10 mouse cellular contexts compared by ENCODE assay signal in the genomic region with DNA sequence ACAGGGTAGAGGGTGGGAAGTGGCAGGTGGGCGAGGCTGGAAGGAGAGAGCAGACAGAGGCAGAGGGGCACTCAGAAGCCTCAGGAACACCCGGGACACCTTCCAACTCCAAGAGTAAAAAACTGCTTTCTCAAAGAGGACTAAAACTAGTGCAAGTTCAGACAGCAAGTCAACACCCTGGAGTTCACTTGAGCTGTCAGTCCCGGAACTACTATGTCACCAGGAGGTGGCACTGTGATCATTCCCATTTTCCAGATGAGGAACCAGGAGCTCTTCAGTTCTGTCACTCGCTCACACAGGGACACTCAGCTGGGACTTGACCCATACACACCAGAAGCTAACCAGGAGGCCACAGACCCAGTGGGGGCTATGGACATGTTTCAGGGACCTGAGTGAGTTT. TPM values are rescaled to one million over a fixed set of nuclear protein-coding genes. Genes with fewer than 3 reads are reported as not detected.
A peak's percentile ranks its signal among the peaks of the same experiment; 100 is the strongest.
DNase-seq lines count a peak whose midpoint lies in the region; ATAC-seq and TF ChIP-seq lines count a peak whose summit lies in the region.
"Had no signal": no experiment of that assay in that cellular context is flagged by ENCODE, and none has a peak within 500 bp of the region (broad histone marks: within the 10 kb centered on the region; RNA-seq: fewer than 3 reads in every experiment).

No protein-coding gene starts in this region.

- H3K36me3 ChIP-seq in CH12.LX (replicated peaks in 1 of 2; ENCODE audit: control insufficient read depth in 1 of 2, insufficient read depth in 1 of 2, low read length in 1 of 2) (no peaks in the 10 kb centered on the region), MEL (ENCODE audit: control insufficient read depth in 1 of 2, insufficient read depth in 2 of 2, low read length in 2 of 2) (peaks cover 0 to 24% of the 10 kb centered on the region in 2 experiments; a peak in 2 of 4 replicates)
- H3K36me3 ChIP-seq in liver, embryonic 12.5 days: peaks cover 10% of the 10 kb centered on the region; the same call in 1 of the 2 replicates
- H3K36me3 ChIP-seq: stomach, embryonic 15.5 days had no signal

- TF ChIP-seq EP300 in CH12.LX (IDR thresholded peaks at IDR 0.05; ENCODE audit: low read length) (no peak), MEL (IDR thresholded peaks at IDR 0.05; ENCODE audit: low read depth in 1 of 2, low read length in 2 of 2) (no peak)

- H3K4me1 ChIP-seq in CH12.LX (ENCODE audit: control insufficient read depth in 1 of 2, insufficient read depth in 2 of 2) (peaks cover 12 to 23% of the 10 kb centered on the region in 2 experiments), MEL (ENCODE audit: control insufficient read depth in 1 of 2, insufficient read depth in 2 of 2, low read length in 2 of 2) (peaks cover 12 to 31% of the 10 kb centered on the region in 2 experiments; a peak in 3 of 4 replicates)
- peaks cover 73% of the 10 kb centered on the region for H3K4me1 ChIP-seq in liver, embryonic 12.5 days

- no peak overlapping the region for H3K4me2 ChIP-seq in CH12.LX (ENCODE audit: insufficient read depth, low read depth, poor library complexity, severe bottlenecking)
- no peak overlapping the region for H3K4me2 ChIP-seq in liver, embryonic 12.5 days
- H3K4me2 ChIP-seq: stomach, embryonic 15.5 days had no signal

- no peak overlapping the region for H3K4me3 ChIP-seq in CH12.LX (replicated peaks in 1 of 3; ENCODE audit: low read depth in 2 of 3, low read length in 2 of 3, poor library complexity in 1 of 3)
- H3K4me3 ChIP-seq in MEL (ENCODE audit: control insufficient read depth in 1 of 2, insufficient read depth in 1 of 2, low read depth in 2 of 2, low read length in 2 of 2): no peak overlapping the region
- no peak overlapping the region for H3K4me3 ChIP-seq in liver, embryonic 12.5 days
- H3K4me3 ChIP-seq: stomach, embryonic 15.5 days had no signal

- no peak for TF ChIP-seq POLR2A in CH12.LX (IDR thresholded peaks at IDR 0.05; ENCODE audit: low read depth, low read length)
- no peak for TF ChIP-seq POLR2A in MEL (IDR thresholded peaks at IDR 0.05; ENCODE audit: control insufficient read depth in 1 of 2, insufficient read depth in 1 of 2, low read depth in 1 of 2, low read length in 2 of 2, poor library complexity in 1 of 2)

- ATAC-seq in liver, embryonic 12.5 days: no peak

- dilution Hi-C loops in CH12.LX (cut with MboI; ENCODE audit: extremely low pct_ligation_motif_present, extremely low pct_unique_long_range_greater_than_20kb, low sequenced_read_pairs): no loop called here

- WGBS in liver, embryonic 12.5 days (ENCODE audit: insufficient replicate concordance): 51% methylated on average over 4 of the region's 4 CpGs

- H3K27me3 ChIP-seq in CH12.LX (replicated peaks) (no peaks in the 10 kb centered on the region), MEL (ENCODE audit: control insufficient read depth in 1 of 2, insufficient read depth in 2 of 2, low read length in 2 of 2) (no peaks in the 10 kb centered on the region)
- H3K27me3 ChIP-seq in liver, embryonic 12.5 days (replicated peaks): no peaks in the 10 kb centered on the region
- H3K27me3 ChIP-seq: stomach, embryonic 15.5 days had no signal

- intact Hi-C loops in left cerebral cortex, postnatal 14 days (cut with DNase I): no loop called here

- TF ChIP-seq CTCF in CH12.LX (conservative IDR thresholded peaks at IDR 0.05 in 1 of 2, IDR thresholded peaks at IDR 0.05 in 1 of 2; ENCODE audit: low read depth in 2 of 2, low read length in 2 of 2) (peak in 1 of 2 experiments; percentile 80; a peak in 2 of 4 replicates), MEL (IDR thresholded peaks at IDR 0.05 in 2 of 3, conservative IDR thresholded peaks at IDR 0.05 in 1 of 3; ENCODE audit: control insufficient read depth in 1 of 3, insufficient read depth in 1 of 3, low read depth in 2 of 3, low read length in 3 of 3, poor library complexity in 1 of 3, severe bottlenecking in 1 of 3) (peak; percentile 36 to 62 (median 46))

- H3K79me2 ChIP-seq in CH12.LX (replicated peaks; ENCODE audit: control insufficient read depth, extremely low read depth, insufficient read depth, poor library complexity, severe bottlenecking): no peaks in the 10 kb centered on the region
- peaks cover 4% of the 10 kb centered on the region for H3K79me2 ChIP-seq in MEL (ENCODE audit: control insufficient read depth, insufficient read depth, low read length, poor library complexity)

- in situ Hi-C loops in CH12.LX (cut with MboI; ENCODE audit: low pct_ligation_motif_present, low pct_unique_long_range_greater_than_20kb, low sequenced_read_pairs): no loop called here

- TF ChIP-seq RAD21 in CH12.LX (IDR thresholded peaks at IDR 0.05; ENCODE audit: low read depth, low read length): peak; percentile 77
- TF ChIP-seq RAD21 in MEL (IDR thresholded peaks at IDR 0.05; ENCODE audit: low read depth, low read length): peak; percentile 50

- H3K9me3 ChIP-seq in CH12.LX (replicated peaks; ENCODE audit: low read length) (peaks cover 4% of the 10 kb centered on the region), MEL (replicated peaks; ENCODE audit: insufficient read depth, low read length) (no peaks in the 10 kb centered on the region)
- H3K9me3 ChIP-seq in liver, embryonic 12.5 days (replicated peaks): no peaks in the 10 kb centered on the region
- H3K9me3 ChIP-seq: stomach, embryonic 15.5 days had no signal

- H3K27ac ChIP-seq in CH12.LX (ENCODE audit: insufficient read depth, low read depth): no peak overlapping the region
- no peak overlapping the region for H3K27ac ChIP-seq in MEL (ENCODE audit: control insufficient read depth, low read depth, low read length)
- H3K27ac ChIP-seq in liver, embryonic 12.5 days: peak overlapping the region; percentile 100; the same call in 1 of the 2 replicates
- H3K27ac ChIP-seq: stomach, embryonic 15.5 days had no signal

- H3K9ac ChIP-seq in CH12.LX (ENCODE audit: insufficient read depth, low read depth) (no peak overlapping the region), MEL (ENCODE audit: control insufficient read depth, low read depth, low read length, poor library complexity, severe bottlenecking) (no peak overlapping the region)
- peak overlapping the region; percentile 10; the same call in 1 of the 2 replicates for H3K9ac ChIP-seq in liver, embryonic 12.5 days
- H3K9ac ChIP-seq: stomach, embryonic 15.5 days had no signal

- DNase-seq in heart, postnatal 4 days: peak; percentile 24
- DNase-seq in heart, adult 11 months: no peak
- DNase-seq in CH12.LX (ENCODE audit: extremely low read depth): no peak
- peak; percentile 40 for DNase-seq in MEL (ENCODE audit: low read depth, low spot score)
- no peak for DNase-seq in gastrocnemius, adult 18-20 months (ENCODE audit: low spot score)
- DNase-seq in left cerebral cortex, postnatal 14 days (ENCODE audit: low spot score in 2 of 2): no peak

TF ChIP-seq in CH12.LX, 34 proteins besides CTCF, POLR2A, EP300 and RAD21:
- peak; percentile 51; the same call in 1 of the 2 replicates for TF ChIP-seq IRF4 (IDR thresholded peaks at IDR 0.05; ENCODE audit: low read depth, low read length)
- peak; percentile 57 for TF ChIP-seq ZC3H11A (IDR thresholded peaks at IDR 0.05; ENCODE audit: low read depth, low read length)
- no peak for TF ChIP-seq SIN3A (IDR thresholded peaks at IDR 0.05; ENCODE audit: low read length)
- no peak for TF ChIP-seq TBP (conservative IDR thresholded peaks at IDR 0.05; ENCODE audit: low read depth, low read length)
- TF ChIP-seq NELFE (IDR thresholded peaks at IDR 0.05; ENCODE audit: low read depth, low read length): no peak
- peak; percentile 40; the same call in 1 of the 2 replicates for TF ChIP-seq ELF1 (IDR thresholded peaks at IDR 0.05; ENCODE audit: low read depth, low read length)
- no peak for TF ChIP-seq ZNF384 (IDR thresholded peaks at IDR 0.05; ENCODE audit: low read depth, low read length)
- peak; percentile 91 for TF ChIP-seq SMC3 (IDR thresholded peaks at IDR 0.05; ENCODE audit: low read depth, low read length)
TF ChIP-seq in CH12.LX: peak in this region for 4.

TF ChIP-seq in MEL, 35 proteins besides CTCF, POLR2A, EP300 and RAD21:
- TF ChIP-seq ZC3H11A (IDR thresholded peaks at IDR 0.05; ENCODE audit: low read depth, low read length): peak; percentile 64
- TF ChIP-seq SMC3 (IDR thresholded peaks at IDR 0.05; ENCODE audit: low read depth, low read length): peak; percentile 65
- TF ChIP-seq JUND (IDR thresholded peaks at IDR 0.05; ENCODE audit: low read depth, low read length): no peak

RNA-seq across cellular contexts. Expression of gene 4930404H24Rik, which starts 6.6 kb away (rescaled TPM):
- not detected for total RNA-seq in heart, postnatal 4 days (2021)
- not detected in 2 replicates for total RNA-seq in CH12.LX (2012; rRNA removed)
- total RNA-seq in CH12.LX (2014; rRNA removed): not detected in 2 replicates
- polyA plus RNA-seq in CH12.LX (2012; ENCODE audit: insufficient read length, low read depth): not detected in 2 replicates
- total RNA-seq in MEL (2012; rRNA removed): not detected in 2 replicates
- polyA plus RNA-seq in MEL (2012; ENCODE audit: insufficient read depth in 1 of 2, insufficient read length in 2 of 2, low read depth in 1 of 2, low replicate concordance in 2 of 2, missing spikeins in 1 of 2): under 1 TPM in 1 of 2 experiments, not detected in 1; 0.24 TPM
- not detected in 2 replicates for polyA plus RNA-seq in liver, embryonic 12.5 days (2016; fragmentation: Nextera tagmentation; extraction: Ambion mirVana)
- not detected for total RNA-seq in gastrocnemius, adult 18-20 months (2021)
- 1 to 10 TPM in 1 of 2 experiments, not detected in 1; 1.4 TPM for total RNA-seq in left cerebral cortex, postnatal 14 days (2021)
- polyA plus RNA-seq: heart, embryonic 16.5 days; neural tube, embryonic 14.5 days; stomach, embryonic 15.5 days had no signal

RNA-seq across cellular contexts. Expression of gene Nol4l, which starts 30.6 kb away (rescaled TPM):
- total RNA-seq in heart, postnatal 4 days (2021): 10 to 100 TPM; 12.0 to 13.5 TPM
- total RNA-seq in CH12.LX (2012; rRNA removed) (3.5 and 3.7 TPM in 2 replicates), CH12.LX (2014; rRNA removed) (1.0 and 1.3 TPM in 2 replicates), MEL (2012; rRNA removed) (4.4 and 4.5 TPM in 2 replicates)
- polyA plus RNA-seq in CH12.LX (2012; ENCODE audit: insufficient read length, low read depth) (1.9 and 3.5 TPM in 2 replicates), MEL (2012; ENCODE audit: insufficient read depth in 1 of 2, insufficient read length in 2 of 2, low read depth in 1 of 2, low replicate concordance in 2 of 2, missing spikeins in 1 of 2) (1 to 10 TPM in 1 of 2 experiments, not detected in 1; 7.1 TPM)
- polyA plus RNA-seq in liver, embryonic 12.5 days (2016; fragmentation: Nextera tagmentation; extraction: Ambion mirVana): 9.3 and 9.8 TPM in 2 replicates
- under 1 TPM; 0.46 to 0.97 TPM for total RNA-seq in gastrocnemius, adult 18-20 months (2021)
- 10 to 100 TPM; 44.8 to 46.8 TPM for total RNA-seq in left cerebral cortex, postnatal 14 days (2021)

Comparison
In these comparisons a context has a peak if more than half of its experiments do, and no peak if none do; other contexts are left out.
1. DNase-seq: peak in heart, postnatal 4 days (single experiment) and MEL (single experiment); none in heart, adult 11 months (single experiment), CH12.LX (single experiment), gastrocnemius, adult 18-20 months (single experiment) and left cerebral cortex, postnatal 14 days (0 of 2).